Mouse (Mus musculus) ovary, postnatal 36 days (tissue): ENCODE data around the gene Mrpl53.
"Not testable (repeated sequence)": the region's sequence is repeated elsewhere in the genome, so short reads cannot be mapped to it uniquely, and the experiment has no call there.

Source experiments
- DNase-seq: peaks from one replicate; pipeline ENCODE4 v3.0.0; 2022; ENCODE audit warnings: low spot score, mixed read lengths

Gene Mrpl53

GRCm38 (mm10) chr6:83145805-83146204 is 37.0 kb downstream of the Mrpl53 start:
- DNase-seq = no peak

DNA sequence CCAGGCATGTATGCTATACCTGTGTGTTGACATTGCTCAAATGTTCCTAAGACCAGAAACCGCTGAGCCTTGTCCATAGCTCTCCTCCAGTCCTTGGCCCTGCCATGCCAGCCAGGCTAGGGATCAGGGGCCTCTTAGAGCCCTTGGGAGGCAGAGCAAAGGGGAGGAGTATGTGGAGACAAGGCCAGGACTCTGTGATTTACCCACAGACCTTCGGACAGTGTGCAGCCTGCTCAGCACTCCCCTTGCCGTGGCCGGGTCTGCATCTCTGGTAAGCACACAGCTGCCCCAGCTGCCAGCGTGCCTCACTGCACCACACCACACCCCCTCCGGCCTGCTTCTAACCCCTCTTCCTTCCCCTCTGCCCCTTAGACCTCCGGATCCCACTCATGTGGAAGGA is 38.4 kb downstream of the Mrpl53 start:
- DNase-seq = no peak

GRCm38 (mm10) chr6:83151721-83152120 is 42.9 kb downstream of the Mrpl53 start:
- DNase-seq = no peak

DNA sequence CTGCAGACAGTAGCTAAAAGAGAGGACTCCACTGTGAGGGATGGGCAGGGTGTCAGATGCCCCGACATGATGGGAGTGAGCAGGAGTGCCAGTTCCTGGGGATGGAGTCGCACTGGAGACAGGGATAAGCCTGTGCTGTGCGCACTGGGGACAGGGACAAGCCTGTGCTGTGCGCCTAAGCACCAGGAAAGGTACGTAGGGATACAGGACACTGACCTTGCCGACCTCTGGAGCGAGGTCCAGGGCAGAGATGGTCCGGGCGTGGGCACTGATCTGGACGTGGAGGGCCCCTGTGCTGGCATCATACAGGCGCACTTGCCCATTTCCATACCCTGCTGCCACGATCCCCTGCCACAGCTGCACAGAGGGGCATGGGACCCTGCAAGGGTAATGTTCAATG is 44.2 kb downstream of the Mrpl53 start:
- no peak for DNase-seq

GRCm38 (mm10) chr6:83153485-83153884 is 44.6 kb downstream of the Mrpl53 start:
- no peak for DNase-seq

DNA sequence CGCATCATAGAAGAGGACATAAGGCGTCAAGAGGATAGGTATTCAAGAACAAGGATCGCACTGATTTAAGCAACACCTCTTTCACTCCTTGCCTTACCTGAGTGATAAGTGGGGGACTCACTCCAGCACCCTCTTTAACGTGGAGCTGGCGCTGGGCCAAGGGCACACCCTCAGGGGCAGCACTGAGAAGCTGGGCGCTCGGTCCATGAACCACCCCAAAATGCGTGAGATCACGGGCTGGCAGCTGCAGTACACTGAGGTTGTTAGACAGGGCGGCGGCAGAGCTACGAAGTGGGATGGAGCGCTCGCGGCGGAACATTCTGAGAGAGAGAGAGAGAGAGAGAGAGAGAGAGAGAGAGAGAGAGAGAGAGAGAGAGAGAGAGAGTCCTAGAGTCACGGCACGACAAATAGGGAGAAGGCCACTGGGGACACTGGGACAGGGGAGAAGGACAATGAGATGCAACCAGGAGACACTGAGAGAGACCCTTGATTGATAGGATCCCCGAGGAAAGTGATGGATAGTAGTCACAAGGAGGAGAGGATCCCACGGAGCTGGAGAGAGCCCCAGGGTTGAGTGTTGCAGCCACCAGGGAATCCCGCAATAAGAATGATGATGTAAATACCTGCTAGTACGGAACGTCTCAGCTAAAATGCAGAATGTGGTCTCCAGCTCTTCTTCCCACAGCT is 46.9 kb downstream of the Mrpl53 start:
- no peak for DNase-seq

GRCm38 (mm10) chr6:83156259-83156684 is 47.4 kb downstream of the Mrpl53 start, which contains the start of the genes Wdr54 and 1700003E16Rik:
Gene Wdr54 (minus strand): TSS chr6:83156397.
Gene 1700003E16Rik (plus strand): TSS chr6:83156404.
- peak; percentile 65 for DNase-seq

GRCm38 (mm10) chr6:83159456-83159855 is 50.6 kb downstream of the Mrpl53 start:
- DNase-seq = not testable (repeated sequence)
